Mouse (Mus musculus) bone marrow macrophage, adult 2 months (primary cell): ENCODE data around the gene Trem2. TPM values are rescaled to one million over a fixed set of nuclear protein-coding genes. Genes with fewer than 3 reads are reported as not detected.

Experiments used
- H3K27ac ChIP-seq: 2 replicates; pipeline ENCODE4 v1.5.1; 2012; ENCODE audit warnings: low read depth, low read length; ENCODE audit not compliant: insufficient read depth
- H3K4me1 ChIP-seq: 2 replicates; pipeline ENCODE4 v1.6.1; 2012; ENCODE audit warnings: low read length; ENCODE audit not compliant: control insufficient read depth, insufficient read depth
- H3K4me3 ChIP-seq: 2 replicates; pipeline ENCODE4 v1.5.1; 2012; ENCODE audit warnings: mild to moderate bottlenecking, low read length, moderate library complexity; ENCODE audit not compliant: insufficient read depth
- CTCF ChIP-seq: IDR thresholded peaks from 2 replicates; pipeline ENCODE4 v1.5.1; 2012; ENCODE audit warnings: low read depth, mild to moderate bottlenecking, low read length, moderate library complexity
- POLR2A ChIP-seq: IDR thresholded peaks from 2 replicates; pipeline ENCODE4 v1.6.1; 2012; ENCODE audit warnings: mild to moderate bottlenecking, low read depth, low read length, borderline replicate concordance
- polyA plus RNA-seq: library from polyadenylated mRNA; stranded (reverse); fragments of >200 nt; gene quantifications from 2 replicates; pipeline ENCODE4 v1.2.4, GENCODE M21; 2012; ENCODE audit not compliant: missing spikeins, insufficient read depth, insufficient read length

Trem2 gene
- polyA plus RNA-seq, 1 experiment, result 887 TPM

DNA sequence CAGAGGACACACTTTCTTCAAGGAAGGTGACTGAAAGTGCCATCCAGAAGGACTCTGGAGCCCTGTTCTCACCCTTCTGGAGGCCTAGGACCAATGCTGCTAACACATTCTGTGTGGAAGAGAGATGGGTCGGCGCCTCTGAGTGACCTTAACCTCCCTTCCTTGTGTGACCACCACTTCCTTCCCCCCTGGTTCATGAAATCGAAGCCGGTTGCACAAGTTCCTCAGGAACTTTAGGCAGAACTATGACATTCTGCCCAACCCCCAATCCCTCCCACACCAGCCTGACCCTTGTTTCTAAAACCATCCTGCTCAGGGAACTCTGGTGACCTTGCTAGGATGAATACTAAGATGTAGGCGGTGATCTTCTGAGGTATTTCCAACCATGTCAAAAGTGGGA lies 21.9 kb upstream of the Trem2 start:
- peak overlapping the region; percentile 26 for H3K27ac ChIP-seq
- TF ChIP-seq POLR2A, result no peak
- no peak for TF ChIP-seq CTCF
- peak overlapping the region; percentile 6; the same call in 1 of the 2 replicates for H3K4me3 ChIP-seq
- peaks cover 44% of the 10 kb centered on the region for H3K4me1 ChIP-seq

DNA sequence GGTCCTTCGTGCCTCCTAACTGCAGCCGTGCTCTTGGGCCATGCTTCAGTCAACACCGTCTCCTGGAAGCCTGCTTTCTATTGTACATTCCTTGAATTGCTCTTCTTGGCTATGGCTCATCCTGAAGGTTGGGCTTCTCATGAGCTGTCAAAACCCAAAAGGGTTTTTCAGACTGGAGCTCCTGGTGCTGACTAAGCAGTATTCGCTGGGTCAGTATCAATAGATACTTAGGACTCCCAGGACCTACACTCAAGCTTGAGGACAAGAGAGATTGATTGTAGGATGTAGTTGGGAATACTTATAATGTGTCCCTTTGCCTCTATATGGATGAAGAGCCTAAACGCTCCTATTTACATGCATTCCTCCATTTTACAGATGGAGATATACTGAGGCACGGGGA lies 21.1 kb upstream of the Trem2 start:
- TF ChIP-seq POLR2A, result no peak
- no peak for TF ChIP-seq CTCF
- peaks cover 44% of the 10 kb centered on the region for H3K4me1 ChIP-seq
- H3K4me3 ChIP-seq, result no peak overlapping the region
- H3K27ac ChIP-seq, result no peak overlapping the region

DNA sequence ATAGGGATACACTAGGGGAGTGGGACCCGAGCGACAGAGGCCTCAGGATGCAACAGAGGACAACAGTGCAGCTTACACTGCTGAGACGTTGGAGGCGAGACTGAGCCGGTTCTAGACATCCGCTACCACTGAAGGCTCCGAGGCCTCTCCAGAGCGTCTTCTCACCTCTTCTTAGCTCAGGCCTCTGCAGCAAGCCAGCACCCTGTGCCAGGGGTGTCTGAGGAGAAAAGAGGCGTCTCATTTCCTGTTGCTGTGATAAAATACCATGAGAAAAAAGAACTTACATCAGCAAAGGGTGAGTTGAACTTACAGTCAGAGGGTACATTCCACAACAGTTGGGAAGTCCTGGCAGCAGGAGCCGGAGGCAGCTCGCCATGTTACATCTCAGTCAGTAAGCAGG lies 20.6 kb upstream of the Trem2 start:
- Histone ChIP-seq H3K4me3 (no peak overlapping the region), H3K4me1 (peaks cover 42% of the 10 kb centered on the region), H3K27ac (no peak overlapping the region)
- TF ChIP-seq POLR2A (no peak), CTCF (no peak)

DNA sequence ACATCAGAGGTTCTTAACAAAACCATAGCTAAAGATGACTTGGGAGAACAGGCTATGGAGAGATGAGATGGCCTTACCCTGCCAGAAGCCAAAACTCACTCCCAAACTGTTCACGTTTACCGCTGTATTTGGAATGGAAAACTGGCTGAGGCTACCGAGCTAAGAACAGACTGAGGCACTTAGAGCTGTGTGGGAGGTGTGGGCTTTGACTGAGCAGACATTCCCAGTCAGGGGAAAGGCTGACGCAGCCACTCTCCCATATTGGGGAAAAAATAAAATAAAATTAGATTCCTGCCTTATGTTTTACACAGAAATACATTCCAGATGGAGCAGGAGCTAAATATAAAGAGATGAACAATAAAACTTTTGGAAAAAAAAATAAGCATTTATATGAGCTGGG lies 19.5 kb upstream of the Trem2 start:
- Histone ChIP-seq H3K27ac (no peak overlapping the region), H3K4me1 (peaks cover 39% of the 10 kb centered on the region), H3K4me3 (no peak overlapping the region)
- TF ChIP-seq CTCF (no peak), POLR2A (no peak)

DNA sequence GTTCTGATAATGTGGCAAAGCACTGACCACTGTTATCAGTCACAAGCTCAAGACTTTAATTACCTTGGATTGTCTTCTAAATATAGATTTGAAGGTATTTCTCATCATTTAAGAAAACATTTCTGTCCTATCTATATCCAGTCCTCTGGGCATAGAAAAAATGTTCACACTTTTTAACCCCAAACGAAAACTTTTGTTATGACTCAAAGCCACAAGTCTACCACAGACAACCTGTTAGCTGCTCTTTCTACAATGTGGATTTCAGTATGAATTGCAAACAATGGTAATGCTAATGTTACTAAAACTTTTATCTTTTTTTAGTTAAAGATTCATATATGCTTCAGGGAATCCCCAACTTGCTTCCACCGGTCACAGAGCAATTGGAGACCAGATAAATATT lies 13.7 kb upstream of the Trem2 start:
- no peak for TF ChIP-seq CTCF
- no peak for TF ChIP-seq POLR2A
- Histone ChIP-seq H3K4me1 (no peaks in the 10 kb centered on the region), H3K27ac (no peak overlapping the region), H3K4me3 (no peak overlapping the region)

DNA sequence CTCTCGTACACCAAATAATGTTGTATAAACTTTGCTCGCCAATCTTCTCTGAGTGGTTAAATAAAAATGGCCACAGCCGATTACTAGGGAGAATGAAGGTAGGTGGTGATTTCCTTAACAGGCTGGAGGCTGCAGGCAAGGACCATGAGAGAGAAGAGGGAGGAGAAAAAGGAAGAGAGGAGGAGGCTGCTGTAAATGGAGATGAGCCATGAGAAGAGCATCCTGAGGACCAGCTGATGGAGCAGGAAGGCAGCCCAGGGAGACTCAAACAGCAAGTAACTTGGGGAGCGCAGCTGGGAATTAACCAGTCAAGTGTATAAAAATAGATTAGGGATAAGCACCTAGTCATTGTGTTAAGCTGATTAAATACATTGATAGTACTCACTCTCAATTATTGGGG lies 12.0 kb upstream of the Trem2 start:
- Histone ChIP-seq H3K4me3 (no peak overlapping the region), H3K27ac (no peak overlapping the region), H3K4me1 (peaks cover 2% of the 10 kb centered on the region; the same call in 1 of the 2 replicates)
- TF ChIP-seq CTCF (no peak), POLR2A (no peak)

DNA sequence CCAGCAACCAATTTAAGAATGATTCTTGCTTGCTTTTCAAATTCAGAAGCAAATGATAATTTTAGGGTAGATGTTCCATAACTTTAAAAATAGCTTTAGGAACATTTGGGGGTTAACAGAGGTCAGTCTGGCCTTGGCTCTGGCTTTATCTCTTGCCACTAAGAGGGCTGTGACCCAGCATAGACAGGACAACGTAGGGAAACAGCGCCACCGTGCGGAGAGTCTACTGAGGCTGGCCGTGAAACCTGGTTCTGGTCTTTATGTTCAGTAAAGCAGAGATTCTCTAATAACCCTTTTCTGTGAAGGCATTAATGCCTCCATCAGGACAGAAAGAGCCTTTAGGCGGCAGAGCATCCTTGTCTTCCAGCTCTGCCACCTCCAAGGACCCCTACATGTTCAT lies 9.3 kb upstream of the Trem2 start:
- H3K4me3 ChIP-seq, result no peak overlapping the region
- TF ChIP-seq CTCF, result peak; percentile 82
- TF ChIP-seq POLR2A, result no peak
- no peak overlapping the region for H3K27ac ChIP-seq
- H3K4me1 ChIP-seq, result peaks cover 7% of the 10 kb centered on the region

DNA sequence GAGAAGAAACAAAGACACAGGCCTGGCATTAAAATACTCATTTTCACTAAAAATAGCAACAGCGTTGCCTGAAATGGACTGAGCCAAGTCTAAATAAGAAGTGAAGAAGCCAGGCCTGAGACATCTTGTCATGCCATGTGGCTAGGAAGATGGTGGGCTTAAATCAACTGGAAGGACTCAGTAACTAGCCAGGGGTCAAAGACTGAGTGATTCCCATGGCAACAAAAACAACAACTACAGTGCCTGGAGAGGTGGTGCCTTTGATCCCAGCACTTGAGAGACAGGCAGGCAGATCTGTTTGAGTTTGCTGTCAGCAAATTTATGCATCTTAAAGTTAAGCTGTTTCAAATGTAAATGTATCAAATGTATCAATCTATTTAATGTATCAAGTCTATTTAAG lies 5.9 kb upstream of the Trem2 start:
- TF ChIP-seq CTCF (no peak), POLR2A (no peak)
- Histone ChIP-seq H3K4me3 (no peak overlapping the region), H3K27ac (no peak overlapping the region), H3K4me1 (peaks cover 11% of the 10 kb centered on the region)

DNA sequence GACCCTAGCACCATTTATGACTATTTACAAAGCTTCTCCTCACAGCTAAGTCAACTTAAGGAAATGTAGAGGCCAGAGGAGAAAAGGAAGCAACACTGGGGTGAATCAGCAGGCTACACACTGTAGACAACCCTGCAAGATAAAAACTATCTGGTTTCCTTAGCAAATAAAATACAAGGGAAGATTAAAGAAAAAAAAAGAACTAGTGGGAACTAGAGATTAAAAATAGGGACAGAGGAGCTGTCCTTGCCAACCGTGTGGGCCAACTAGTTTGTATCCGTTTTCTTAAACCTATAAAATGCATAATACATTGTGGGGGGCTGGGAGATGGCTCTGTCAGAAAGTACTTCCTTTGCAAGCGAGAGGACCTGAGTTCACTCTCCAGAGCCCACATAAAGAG lies 4.3 kb upstream of the Trem2 start:
- Histone ChIP-seq H3K4me1 (peaks cover 19% of the 10 kb centered on the region), H3K27ac (peak overlapping the region; percentile 4; the same call in 1 of the 2 replicates)

DNA sequence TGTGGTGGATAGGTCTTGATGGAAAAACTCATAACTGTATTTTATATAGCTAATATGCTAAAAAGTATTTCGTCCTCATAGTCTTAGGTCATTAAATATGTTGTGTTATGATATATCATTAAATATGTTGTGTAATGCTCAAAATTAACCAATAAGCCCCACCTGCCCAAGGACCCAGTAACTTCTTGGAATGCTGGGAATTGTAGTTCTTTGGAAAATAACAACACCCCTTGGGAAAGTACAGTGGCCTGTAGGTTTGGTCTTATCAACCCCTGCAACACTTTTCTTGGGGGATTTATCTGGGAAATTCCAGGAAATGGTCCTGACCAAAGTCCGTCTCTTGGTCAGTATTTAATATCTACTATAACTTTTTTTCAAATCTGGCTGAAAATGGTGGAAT lies 3.1 kb upstream of the Trem2 start:
- no peak overlapping the region for H3K4me3 ChIP-seq
- no peak for TF ChIP-seq POLR2A
- TF ChIP-seq CTCF, result no peak
- peaks cover 17% of the 10 kb centered on the region for H3K4me1 ChIP-seq
- H3K27ac ChIP-seq, result no peak overlapping the region

More for the DNA sequence above, 4.3 kb upstream of the Trem2 start:
- H3K4me3 ChIP-seq, result no peak overlapping the region
- TF ChIP-seq POLR2A, result no peak
- TF ChIP-seq CTCF, result no peak

DNA sequence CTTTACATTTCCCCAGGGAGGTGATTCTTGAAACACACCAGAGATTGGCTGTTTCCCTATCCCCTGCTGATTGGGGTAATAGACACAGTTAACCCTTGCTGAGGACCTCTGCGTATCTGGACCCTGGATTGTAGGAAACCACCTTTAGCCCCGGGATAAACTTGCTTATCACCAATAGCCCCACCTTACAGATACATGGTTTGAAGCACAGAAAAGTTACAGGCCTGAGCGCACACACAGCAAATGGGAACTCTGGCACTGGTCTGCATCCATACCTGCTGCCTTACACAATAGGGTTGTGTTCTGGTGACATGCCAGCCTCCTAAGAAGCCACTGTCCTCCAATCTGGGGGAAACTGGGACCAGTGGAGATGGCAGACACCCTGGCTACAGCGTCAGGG lies 377 bp upstream of the Trem2 start:
- peak overlapping the region; percentile 95 for H3K27ac ChIP-seq
- peak overlapping the region; percentile 78 for H3K4me3 ChIP-seq
- peaks cover 33% of the 10 kb centered on the region for H3K4me1 ChIP-seq
- TF ChIP-seq POLR2A (no peak), CTCF (no peak)
